Mouse (Mus musculus) myocyte (in vitro differentiated cells): Measurements from ENCODE around the gene Nedd9.

Source experiments
- CEBPB ChIP-seq: IDR thresholded peaks from 2 replicates; pipeline ENCODE4 v1.6.1; 2011; ENCODE audit warnings: mild to moderate bottlenecking, moderate library complexity; ENCODE audit not compliant: poor library complexity, insufficient read depth, severe bottlenecking
- E2F4 ChIP-seq: IDR thresholded peaks from one replicate; pipeline ENCODE4 v1.6.1; 2011; ENCODE audit warnings: mild to moderate bottlenecking, control low read depth, moderate library complexity; ENCODE audit not compliant: insufficient read depth
- MAX ChIP-seq: IDR thresholded peaks from one replicate; pipeline ENCODE4 v1.6.1; 2011; ENCODE audit warnings: low read depth, mild to moderate bottlenecking, control low read depth
- MYOD1 ChIP-seq, 3 experiments: IDR thresholded peaks; one replicate each; pipeline ENCODE4 v1.6.1; 2011; ENCODE audit warnings: control low read depth in 2 of 3, low read depth in 2 of 3, mild to moderate bottlenecking in 2 of 3, moderate library complexity in 1 of 3; ENCODE audit not compliant: insufficient read length in 2 of 3, control insufficient read depth in 1 of 3
- POLR2A ChIP-seq: IDR thresholded peaks from one replicate; pipeline ENCODE4 v1.6.1; 2011; ENCODE audit warnings: low read depth, mild to moderate bottlenecking, control low read depth, moderate library complexity; ENCODE audit not compliant: insufficient read length
- POLR2AphosphoS2 ChIP-seq: IDR thresholded peaks from one replicate; pipeline ENCODE4 v1.6.1; 2011; ENCODE audit warnings: low read depth, control low read depth; ENCODE audit not compliant: insufficient read length
- SRF ChIP-seq: IDR thresholded peaks from one replicate; pipeline ENCODE4 v1.6.1; 2011; ENCODE audit warnings: low read depth; ENCODE audit not compliant: control insufficient read depth, insufficient read length
- TCF12 ChIP-seq: IDR thresholded peaks from one replicate; pipeline ENCODE4 v1.6.1; 2011; ENCODE audit warnings: mild to moderate bottlenecking, control low read depth; ENCODE audit not compliant: poor library complexity, insufficient read depth, severe bottlenecking
- TCF3 ChIP-seq: IDR thresholded peaks from one replicate; pipeline ENCODE4 v1.6.1; 2011; ENCODE audit warnings: low read depth, control low read depth; ENCODE audit not compliant: insufficient read length
- USF1 ChIP-seq: IDR thresholded peaks from one replicate; pipeline ENCODE4 v1.6.1; 2011; ENCODE audit warnings: low read depth, mild to moderate bottlenecking, control low read depth, moderate library complexity

GRCm38 (mm10) chr13:41330051-41330450 is 157.1 kb downstream of the Nedd9 start:
- TF ChIP-seq POLR2A, result no peak
- TF ChIP-seq E2F4, result no peak
- TF ChIP-seq POLR2AphosphoS2, result no peak
- TF ChIP-seq USF1, result no peak
- no peak for TF ChIP-seq MAX
- no peak for TF ChIP-seq TCF3
- TF ChIP-seq CEBPB, result no peak
- no peak for TF ChIP-seq SRF
- no peak for TF ChIP-seq MYOD1 (IDR thresholded peaks at IDR 0.05; ENCODE audit: control insufficient read depth in 1 of 3, insufficient read length in 2 of 3, low read depth in 2 of 3)
- TF ChIP-seq TCF12, result no peak
